Mouse (Mus musculus) cerebellum, postnatal 25 days (tissue): ENCODE results near the gene St8sia1.

Source experiments
- DNase-seq, 2 experiments: peaks; one replicate each; pipeline ENCODE4 v3.0.0; 2021; ENCODE audit warnings: mixed read lengths in 2 of 2

The St8sia1 gene

DNA sequence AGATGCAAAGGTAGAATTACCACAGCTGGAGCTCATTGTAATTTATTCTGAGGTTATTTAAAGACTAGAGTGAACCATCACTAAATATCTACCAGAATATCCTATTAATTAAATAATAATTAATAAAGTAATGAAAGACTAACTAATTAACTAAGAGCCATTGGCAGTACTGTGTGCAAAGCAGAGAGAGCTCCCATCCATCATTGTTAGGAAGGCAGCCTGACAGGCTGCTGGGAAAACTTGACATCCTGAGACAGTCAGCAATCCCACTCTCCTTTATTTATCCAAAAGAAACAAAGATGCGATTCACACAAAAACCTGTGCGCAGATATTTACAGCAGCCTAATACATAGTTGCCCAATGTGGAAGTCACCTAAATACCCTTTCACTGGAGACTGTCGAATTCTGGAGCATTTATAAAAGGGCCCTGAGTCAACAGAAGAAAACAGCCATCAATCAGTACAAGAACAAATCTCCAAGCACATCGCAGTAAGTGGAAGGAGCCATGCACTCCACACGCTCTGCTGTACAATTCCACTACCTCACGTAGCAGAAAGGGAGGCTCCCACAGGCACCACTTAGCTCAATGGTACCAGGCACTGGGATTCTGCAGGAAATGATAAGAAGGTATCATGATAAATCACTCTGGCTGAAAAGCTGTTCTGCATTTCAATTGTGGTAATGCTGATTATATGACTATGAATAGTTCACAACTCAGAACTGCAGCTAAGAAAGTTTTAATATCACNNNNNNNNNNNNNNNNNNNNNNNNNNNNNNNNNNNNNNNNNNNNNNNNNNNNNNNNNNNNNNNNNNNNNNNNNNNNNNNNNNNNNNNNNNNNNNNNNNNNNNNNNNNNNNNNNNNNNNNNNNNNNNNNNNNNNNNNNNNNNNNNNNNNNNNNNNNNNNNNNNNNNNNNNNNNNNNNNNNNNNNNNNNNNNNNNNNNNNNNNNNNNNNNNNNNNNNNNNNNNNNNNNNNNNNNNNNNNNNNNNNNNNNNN lies 15.7 kb upstream of the St8sia1 start:
- no peak for DNase-seq

DNA sequence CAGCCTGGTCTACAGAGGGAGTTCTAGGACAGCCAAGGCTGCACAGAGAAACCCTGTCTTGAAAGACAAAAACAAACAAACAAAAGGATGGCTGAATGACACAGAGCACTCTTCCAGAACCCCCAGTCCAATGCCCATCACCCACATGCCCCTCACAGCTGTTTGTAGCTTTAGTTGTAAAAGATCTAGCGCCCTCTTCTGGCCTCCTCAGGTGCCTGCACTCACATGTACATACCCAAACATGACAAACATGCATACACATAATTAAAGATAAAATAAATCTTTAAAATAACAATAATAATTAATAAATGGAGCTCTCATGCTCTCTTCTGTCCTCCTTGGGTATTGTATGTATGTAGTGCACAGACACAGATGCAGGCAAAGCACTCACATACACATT lies 13.0 kb upstream of the St8sia1 start:
- DNase-seq, result no peak

DNA sequence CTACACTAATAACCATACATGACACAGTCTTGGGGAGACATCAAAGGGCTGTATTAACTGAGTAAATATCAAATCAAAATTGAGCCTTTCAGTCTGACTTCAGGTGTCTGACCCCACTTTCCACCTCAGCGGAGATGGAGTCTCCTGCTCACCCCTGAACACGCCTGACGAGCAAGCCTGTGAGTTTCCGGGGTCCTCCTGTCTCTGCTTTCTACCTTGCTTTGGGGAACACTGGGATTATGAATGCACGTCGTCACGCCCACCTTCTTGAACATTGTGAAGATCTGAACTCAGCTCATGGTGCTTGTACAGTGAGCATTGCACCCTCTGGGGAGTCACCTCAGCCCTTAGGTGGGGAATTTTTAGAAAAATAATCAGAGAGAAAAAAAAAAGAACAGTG lies 9.0 kb upstream of the St8sia1 start:
- DNase-seq, result no peak

DNA sequence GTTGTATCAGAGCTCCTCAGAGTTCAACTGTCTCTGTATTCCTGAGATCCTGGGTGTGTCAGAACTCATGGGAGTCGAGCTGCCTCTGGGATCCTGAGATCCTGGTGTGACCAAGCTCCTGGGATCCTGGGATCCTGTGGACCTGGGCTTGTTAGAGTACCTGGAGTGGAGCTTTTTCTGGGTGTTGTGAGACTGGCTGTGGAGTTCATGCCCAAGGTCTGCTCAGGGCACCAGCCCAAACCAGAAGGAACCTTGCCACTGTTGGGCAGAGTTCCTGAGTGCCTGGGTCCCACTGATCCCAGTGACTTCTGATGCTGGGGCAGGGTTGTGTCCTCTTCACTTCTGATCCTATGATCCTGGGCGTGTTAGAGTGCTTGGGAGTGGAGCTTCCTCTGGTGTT lies 8.0 kb upstream of the St8sia1 start:
- no peak for DNase-seq

DNA sequence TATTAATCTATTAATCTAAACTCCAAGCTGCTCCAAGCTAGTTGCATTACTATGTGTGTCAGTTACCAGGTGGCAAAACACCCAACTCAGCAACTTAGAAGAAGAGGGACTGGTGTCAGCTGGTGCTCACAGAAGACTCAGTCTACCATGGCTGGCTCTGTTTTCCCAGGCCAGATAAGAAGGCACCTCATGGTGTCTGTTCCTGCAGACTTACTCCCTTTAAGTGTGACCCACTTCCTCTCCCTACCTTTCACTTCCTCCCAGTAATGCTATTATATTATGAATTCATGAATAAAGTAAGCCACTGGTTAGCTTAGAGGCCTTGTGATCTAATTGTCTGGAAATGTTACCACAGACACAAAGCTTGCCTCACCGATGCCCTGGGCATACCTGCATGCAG lies 3.2 kb upstream of the St8sia1 start:
- DNase-seq, result no peak

DNA sequence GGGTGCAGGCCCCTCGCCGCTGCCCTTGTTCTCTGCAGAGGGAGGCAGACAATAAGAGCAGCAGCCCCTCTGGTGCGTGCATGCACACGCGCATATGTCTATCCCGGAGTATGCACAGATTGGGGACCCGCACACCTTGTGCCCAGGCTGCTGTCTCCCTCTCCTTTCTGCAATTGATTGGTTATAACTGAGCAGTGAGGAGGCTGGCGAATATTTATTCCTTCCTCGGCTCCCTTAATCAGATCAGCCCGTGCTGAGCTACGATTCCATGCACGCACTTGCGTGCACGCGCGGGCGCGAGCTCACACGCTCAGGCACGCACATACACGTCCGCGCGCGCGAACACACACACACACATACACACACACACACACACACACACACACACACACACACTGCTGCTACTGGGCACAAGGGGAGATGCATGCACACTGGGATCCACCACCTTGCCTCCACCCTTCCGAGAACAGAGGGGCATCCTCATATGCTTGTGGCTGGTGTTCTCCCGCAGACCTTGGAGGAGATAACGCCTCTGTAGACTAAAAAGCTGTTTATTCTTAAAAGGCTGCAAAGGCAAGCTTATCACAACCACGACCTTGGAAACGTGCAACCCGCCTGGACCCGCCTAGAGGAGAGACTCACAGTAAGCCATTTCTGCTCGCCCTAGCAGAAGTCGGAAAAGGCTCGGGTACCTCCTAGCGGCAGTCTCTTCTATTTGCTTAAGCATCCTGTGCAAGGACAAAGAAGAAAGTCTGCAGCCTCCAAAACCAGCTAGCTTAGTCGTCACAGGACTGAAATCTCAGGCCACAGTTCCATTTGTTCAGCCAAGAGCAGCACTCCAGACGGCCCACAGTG lies 506 bp upstream of the St8sia1 start:
- DNase-seq, result peak; percentile 85 to 90

DNA sequence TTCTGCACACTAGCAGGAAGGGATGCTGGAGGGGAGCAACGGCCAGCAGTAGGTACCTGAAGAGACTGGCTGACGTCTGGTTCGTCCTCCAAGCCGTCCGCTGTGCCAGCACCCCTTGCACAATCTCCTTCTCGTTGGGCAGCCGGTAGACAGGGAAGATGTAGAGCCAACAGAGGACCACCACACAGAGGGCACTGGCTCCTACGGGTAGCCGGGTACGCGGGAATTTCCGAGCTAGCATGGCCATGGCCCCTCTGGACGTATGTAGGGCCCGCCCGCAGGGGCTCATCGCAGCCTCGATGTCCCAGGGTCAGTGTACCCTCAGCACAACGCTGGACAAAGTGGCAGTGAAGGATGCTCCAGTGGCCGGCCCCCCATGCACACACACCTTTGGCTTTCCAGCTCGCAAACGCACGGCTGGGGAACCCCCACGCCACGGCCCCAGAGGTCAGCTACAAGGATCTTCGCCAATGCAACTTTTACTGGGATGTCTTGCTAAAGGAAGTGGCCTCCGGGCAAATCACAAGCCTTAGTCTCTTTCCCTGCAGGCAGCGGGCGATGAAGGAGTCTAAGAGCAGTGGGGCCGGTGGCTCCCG lies 674 bp downstream of the St8sia1 start:
- peak; percentile 63 to 71 for DNase-seq

DNA sequence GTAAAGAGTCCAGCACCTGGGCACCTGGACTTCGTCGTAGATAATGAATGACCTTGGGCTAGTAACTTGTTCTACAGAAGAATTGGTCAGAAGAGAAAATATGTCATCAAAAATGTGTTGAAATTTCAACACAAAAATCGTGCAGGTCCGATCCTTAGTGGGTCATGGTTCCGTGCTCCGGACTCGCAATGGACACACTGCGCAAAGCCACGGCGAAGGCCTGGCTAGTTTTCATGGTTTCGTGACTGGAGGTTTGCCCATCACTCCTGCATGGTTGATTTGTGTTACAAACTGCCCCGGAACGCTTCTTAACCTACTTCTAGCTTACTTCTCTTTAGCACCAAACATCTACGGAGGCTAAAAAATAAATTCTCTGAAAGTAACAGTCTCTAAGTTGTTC lies 1.4 kb downstream of the St8sia1 start:
- DNase-seq, result peak; percentile 61 to 73

DNA sequence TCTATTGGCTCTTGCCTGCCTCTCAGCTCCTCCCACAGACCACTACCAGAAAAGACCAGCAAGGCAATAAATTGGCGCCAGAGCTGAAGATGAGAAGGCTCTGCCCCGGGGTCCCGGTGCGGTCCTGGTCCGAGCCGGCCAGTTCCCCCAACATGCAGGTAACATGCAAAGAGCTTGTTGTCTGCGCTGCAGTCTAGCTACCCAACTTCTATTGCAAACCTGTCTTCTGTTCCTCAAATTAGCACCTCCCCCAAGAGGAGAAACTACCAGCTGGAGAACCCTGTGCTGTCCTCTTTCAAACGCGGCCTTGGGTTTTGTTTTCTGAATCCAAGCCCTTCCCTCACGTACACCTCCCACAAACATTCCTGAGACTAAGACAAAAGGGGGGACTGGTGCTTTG lies 1.8 kb downstream of the St8sia1 start:
- peak; percentile 40 to 49 for DNase-seq

DNA sequence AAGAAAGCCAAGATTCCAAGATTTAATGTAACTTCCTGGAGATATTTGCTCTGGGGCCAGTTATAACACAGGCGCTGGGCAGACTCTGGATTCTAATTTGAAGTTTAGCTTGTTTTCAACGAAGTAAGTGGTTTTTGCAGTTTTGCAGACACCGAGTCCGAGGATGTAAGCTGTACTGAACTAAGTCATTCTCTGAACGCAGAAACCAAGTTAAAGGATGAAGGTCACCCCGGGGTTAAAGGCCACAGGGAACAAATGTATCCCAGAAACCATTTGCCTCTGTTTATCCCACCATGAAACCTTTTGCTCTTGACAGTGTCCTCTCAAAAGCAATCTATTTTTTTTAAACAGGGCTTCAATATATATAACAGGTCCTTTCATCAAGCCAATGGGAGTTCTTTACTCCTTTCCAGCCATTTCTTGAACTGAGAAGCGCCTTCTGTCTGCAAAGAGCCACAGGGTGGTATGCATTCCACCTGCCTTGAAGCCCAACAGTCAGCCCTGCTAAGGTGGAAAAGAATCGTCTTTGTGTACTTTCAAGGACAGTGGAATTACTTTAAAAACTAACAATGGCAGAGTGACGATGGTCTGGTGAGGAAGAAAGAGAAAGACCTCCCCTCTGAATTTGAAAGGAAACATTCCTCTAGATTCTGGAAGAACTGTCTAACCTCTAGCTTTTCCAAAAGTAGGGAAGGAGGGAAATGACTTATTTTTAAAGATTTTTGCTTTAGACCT lies 2.4 kb downstream of the St8sia1 start:
- no peak for DNase-seq

DNA sequence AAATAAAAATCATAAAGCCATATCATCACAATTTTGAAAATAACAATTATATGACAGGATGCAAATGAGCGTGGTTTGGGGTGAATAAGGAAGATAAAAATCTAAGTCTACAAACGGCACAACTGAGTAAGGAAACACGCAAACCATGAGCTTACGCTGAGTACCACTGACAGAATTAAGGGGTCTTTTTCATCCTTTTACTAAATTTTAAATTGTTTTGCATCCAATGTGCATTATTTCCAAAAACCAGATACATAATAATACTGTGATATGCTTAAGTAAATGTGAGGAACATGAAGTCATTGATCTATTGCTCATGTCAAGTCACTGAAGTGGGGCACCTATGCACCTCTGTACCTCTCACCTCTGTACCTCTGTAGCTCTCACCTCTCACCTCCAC lies 7.7 kb downstream of the St8sia1 start:
- no peak for DNase-seq

DNA sequence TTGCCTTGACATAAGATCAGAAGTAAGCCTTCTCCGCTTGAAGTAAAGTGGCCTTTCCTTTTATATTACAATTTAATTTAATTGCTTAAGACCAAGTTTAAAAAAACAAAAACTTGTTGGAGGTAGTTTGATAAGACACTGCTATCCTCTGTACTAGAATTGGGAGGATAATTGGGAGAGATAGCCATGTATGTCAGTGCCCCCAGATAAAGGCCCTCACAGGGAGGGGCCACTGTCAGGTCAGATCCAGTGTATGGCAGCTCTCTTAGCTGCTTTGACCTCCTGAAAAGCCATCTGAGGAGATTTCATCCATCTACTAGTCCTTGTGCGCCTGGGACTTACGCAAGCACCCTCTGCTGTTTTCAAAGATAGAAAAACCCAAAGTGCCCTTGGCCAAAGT lies 9.0 kb downstream of the St8sia1 start:
- DNase-seq, result peak in 1 of 2 experiments; percentile 0

DNA sequence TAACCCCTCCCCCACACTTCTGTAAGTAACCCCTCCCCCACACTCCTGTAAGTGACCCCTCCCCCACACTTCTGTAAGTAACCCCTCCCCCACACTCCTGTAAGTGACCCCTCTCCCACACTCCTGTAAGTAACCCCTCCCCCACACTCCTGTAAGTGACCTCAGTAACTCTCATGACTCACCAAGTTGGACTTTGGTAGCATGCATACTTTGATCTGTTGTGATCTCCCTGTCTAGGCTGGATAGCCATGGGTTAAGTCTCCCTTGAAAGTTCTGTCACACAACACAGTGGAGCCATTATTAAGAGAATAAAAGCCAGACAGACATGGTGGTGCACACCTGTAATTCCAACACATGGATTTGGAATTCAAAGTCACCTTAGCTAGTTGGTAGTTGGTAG lies 11.1 kb downstream of the St8sia1 start:
- DNase-seq, result no peak

DNA sequence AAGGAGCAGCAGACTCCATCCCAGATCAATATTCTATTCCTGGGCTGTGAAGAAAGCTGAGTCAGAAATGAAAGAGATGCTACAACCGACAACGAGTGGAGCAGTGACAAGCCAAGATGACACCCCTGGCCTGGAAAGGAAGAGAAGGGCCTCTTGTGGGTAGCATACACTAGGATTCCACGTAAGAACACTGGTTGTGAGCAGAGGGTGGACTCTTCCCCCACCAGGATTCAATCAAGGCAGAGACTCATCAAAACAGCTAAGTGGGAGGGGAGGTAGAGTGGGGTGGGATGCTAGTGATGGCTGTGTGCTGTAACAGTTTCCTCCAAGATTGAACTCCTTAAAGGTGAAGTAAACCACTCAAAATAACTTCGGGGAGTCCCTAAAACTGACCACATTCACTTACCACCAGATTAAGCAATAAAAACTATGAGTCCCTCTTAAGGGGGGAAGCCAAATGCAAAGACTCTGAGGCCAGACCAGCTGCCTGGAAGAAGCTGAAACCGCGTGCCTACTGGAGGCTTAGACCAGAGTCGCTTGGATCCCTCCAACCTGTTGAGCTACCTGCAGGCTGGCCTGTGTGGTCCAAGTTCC lies 11.8 kb downstream of the St8sia1 start:
- no peak for DNase-seq

DNA sequence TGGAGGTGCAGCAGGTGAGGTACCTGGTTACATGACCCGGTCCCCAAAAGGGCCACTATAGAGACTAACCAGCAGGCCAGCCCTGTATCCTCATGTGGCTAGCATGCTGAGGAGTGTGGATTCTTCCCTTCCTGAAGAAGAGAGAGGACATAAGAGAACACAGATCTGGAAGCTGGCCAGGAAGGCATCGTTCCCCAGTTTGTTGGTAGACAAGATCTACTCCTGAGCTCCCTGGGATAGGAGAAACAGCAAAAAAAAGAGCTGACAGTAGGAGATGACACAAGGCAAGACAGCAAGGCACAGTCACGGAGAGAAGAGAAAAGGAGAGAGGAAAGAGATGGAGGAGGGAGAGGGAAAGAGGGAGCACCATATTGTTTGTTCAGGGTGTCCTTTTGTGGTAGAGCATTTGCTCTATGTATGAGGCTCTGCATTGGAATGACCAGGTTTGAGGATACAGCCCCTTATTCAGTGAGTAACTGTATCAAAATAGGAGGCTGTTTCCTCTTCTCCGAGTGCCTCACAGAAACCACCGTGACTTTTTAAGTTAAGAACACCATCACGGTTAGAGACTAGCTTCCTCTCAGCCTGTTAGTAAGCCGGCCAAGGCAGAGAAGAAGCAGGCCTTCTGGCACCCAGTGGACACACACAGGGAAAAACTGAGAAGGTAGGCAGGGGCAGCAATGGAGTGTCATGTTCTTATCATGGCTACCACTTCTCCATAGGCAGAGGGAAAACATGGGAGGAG lies 12.5 kb downstream of the St8sia1 start:
- no peak for DNase-seq

DNA sequence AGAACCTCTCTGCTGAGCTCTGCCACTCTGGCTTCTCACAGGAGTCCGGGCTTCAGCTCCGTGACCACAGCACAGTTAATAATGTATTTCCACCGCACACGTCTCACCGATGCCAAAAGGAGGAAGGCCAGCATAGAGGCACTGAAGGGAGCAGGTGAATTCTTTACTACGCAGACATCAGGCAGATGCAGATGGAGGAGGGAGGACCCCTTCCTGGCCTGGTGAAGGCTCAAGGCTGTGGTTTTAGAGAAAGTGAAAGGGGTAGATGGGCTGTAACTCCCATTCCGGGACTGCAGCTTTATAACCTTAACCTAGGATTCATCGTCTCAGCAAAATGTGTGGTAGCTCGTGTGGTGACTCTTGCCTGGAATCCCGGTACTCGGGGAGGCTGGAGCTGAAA lies 13.9 kb downstream of the St8sia1 start:
- no peak for DNase-seq

DNA sequence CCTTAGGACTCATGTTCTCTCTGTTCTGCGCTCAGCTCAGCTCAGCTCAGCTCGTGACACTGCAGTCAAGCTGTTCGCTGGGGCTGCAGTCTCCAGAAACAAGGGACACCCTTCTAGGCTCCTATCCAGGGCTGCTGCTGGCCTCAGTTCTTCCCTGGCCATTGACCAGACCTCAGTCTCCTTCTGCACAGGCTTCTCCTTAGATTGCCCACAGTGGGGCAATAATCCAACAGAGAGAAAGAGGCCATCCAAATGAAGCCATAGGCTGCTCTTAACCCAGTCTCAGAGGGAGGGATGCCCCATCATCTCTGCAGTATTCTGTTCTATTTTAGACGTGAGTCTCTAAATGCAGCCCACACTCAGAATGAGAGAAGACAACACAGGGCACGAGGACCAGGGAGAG lies 15.3 kb downstream of the St8sia1 start:
- DNase-seq, result peak; percentile 81 to 84

DNA sequence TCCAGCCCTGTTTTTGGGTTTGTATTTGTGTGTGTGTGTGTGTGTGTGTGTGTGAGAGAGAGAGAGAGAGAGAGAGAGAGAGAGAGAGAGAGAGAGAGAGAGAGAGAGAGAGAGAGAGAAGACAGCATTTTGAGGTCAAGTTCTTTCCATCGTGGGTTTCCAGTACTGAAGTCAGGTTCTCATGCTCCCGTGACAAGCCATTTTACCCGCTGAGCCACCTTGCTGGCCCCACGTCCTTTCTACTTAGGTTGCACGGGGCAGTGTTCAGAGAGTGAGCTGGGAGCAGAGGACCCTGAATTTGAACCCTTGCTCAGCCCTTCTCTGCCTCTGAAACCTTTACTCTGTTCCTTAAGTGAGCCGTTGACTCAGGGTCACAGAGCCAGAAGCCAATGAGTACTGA lies 17.2 kb downstream of the St8sia1 start:
- peak in 1 of 2 experiments; percentile 3 for DNase-seq

DNA sequence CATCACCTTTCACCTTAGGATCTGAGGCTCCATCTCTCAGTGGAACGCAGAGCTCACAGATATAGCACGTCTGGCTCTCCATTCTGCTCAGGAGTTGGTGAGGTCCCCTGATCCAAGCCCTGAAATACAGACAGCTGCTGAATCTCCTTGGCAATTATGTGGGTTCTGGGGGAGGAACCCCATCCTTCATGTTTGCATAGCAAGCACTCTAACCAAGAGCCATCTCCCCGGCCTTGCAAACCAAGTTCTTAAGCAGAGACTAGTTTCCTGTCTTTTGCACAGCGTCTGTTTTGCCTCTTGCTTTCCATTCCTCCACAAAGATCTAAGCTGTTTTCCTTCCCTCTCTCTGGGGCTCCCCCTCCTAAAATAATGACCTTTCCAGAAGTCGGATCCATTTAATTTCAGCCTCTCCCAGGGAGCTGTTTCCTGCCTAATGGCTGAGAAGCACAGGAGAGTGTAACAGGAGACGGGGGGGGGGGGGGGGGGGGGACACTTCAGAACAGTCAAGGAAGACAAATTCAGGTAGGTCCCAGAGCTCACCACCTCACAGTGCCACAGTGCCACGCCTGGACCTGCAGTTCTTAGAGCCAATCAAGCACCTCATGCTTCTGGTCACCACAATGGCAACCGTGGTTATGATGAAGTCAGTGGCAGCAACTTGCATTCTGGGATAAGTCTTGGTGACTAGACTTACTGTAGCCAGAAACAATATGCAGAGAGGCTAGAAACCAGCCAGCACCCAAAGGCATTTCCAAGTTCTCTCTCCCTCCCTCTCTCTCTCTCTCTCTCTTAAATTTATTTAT lies 18.0 kb downstream of the St8sia1 start:
- peak in 1 of 2 experiments; percentile 2 for DNase-seq

DNA sequence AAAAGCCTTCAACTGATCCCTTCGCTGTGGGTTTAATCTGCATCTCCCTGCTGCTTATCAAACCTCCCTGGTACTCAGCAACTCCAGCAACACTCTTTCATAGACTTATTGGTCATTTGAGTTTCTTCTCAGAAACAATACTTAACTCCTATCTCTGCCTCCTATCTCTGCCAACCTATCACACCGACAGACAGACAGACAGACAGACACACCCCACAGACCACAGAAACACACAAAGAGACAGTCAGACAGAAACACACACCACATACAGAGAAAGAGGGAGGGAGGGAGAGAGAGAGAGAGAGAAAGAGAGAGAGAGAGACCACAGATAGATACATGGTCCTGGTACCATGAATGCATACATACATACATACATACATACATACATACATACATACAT lies 18.8 kb downstream of the St8sia1 start:
- peak in 1 of 2 experiments; percentile 1 for DNase-seq

DNA sequence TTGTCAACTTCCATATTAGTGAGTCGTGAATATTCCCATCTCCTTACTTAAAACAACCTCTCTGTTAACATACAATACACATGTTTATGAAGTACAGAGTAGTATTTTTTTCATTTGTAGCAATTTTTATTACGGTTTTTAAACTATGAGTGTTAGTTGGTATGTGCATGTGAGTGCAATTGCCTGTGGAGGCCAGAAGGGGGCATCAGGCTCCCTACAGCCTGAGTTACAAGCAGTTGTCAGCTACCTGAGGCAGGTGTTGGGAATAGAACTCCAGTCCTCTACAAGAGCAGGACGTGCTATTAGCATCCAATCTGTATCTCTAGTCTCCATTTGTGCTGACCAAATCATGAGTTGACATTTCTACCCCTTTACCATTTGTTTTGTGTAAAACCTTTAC lies 19.8 kb downstream of the St8sia1 start:
- DNase-seq, result no peak
